Mouse (Mus musculus): ENCODE results near the gene Ccdc3.
A peak's percentile ranks its signal among the peaks of the same experiment; 100 is the strongest.

Ccdc3 gene

GRCm38 (mm10) chr2:5137500-5138286, at the start of gene Ccdc3:
TSS of gene Ccdc3 (plus strand) at chr2:5137776.
- peak; percentile 7 for DNase-seq (ENCODE audit: low spot score)

- DNase-seq (ENCODE audit: low spot score) = peak; percentile 58
Measured at GRCm38 (mm10) chr2:5090385-5090784, 47.2 kb upstream of the Ccdc3 start.

DNA sequence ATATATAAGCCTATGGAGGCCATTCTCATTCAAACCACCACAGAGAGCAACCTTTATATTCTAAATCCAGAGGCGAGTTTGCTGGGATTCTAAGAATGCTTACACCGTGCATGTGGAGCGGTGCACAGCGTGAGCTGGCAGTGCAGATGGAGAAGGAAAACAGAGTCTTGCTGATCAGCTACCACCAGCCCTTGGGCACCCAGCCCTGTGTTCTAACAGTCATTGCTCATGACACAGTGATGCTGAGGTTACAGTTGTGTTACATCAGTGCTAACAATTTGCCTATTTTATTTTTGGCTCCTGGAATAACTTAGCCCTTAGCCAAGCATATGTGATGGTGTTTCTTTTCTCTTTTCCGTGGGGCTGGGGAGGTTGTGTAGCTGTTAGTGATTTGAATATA, 42.7 kb upstream of the Ccdc3 start:
- no peak for DNase-seq (ENCODE audit: low spot score)

- no peak for DNase-seq (ENCODE audit: low spot score)
Measured at GRCm38 (mm10) chr2:5095316-5095715, 42.3 kb upstream of the Ccdc3 start.

GRCm38 (mm10) chr2:5097786-5098445, 39.7 kb upstream of the Ccdc3 start:
- no peak for DNase-seq (ENCODE audit: low spot score)

- DNase-seq (ENCODE audit: low spot score) = no peak
Measured at GRCm38 (mm10) chr2:5099176-5099575, 38.4 kb upstream of the Ccdc3 start.

GRCm38 (mm10) chr2:5101743-5102245, 35.8 kb upstream of the Ccdc3 start:
- no peak for DNase-seq (ENCODE audit: low spot score)

- DNase-seq (ENCODE audit: low spot score) = no peak
Measured at GRCm38 (mm10) chr2:5102891-5103290, 34.7 kb upstream of the Ccdc3 start.

GRCm38 (mm10) chr2:5112785-5113291, 24.7 kb upstream of the Ccdc3 start:
- no peak for DNase-seq (ENCODE audit: low spot score)

DNA sequence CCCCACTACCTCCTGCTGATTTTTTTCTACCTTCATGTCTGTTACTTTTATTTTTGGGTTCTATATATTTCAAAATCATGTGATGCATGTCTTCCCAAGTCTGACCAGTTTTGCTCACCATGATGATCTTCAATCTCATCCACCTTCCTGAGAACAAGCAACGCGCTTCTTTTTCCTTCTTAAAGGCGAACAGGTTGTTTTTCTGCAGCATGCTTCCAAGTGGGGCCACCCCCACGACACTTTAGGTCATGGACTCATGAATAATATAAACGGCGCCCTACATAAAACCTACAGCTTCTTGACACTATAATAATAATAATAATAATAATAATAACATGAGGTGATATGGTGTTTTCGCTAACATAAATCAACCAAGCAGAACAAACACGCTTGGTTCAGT, 23.2 kb upstream of the Ccdc3 start:
- no peak for DNase-seq (ENCODE audit: low spot score)

GRCm38 (mm10) chr2:5116856-5117532, 20.6 kb upstream of the Ccdc3 start:
- DNase-seq (ENCODE audit: low spot score) = no peak

GRCm38 (mm10) chr2:5125506-5125905, 12.1 kb upstream of the Ccdc3 start:
- DNase-seq (ENCODE audit: low spot score) = no peak

DNA sequence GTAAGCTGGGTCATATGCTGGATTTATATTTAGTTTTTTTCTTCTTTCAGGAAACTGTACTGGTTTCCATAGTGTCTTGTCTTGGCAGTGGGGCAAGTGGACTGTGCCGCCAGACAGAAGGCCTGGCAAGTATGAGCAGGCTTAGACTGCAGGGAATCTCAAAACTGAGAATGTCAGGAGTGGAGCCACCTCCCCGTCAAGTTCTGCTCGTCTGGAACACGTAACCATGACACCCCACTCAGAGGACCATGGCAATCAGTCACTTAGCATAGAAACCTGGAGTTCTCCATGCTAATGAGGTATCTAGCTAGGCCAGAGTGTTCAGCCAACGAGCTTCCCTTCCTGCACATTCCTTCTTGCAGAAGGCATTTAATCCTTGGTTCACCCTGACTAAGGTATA, 10.2 kb upstream of the Ccdc3 start:
- peak; percentile 19 for DNase-seq (ENCODE audit: low spot score)

DNA sequence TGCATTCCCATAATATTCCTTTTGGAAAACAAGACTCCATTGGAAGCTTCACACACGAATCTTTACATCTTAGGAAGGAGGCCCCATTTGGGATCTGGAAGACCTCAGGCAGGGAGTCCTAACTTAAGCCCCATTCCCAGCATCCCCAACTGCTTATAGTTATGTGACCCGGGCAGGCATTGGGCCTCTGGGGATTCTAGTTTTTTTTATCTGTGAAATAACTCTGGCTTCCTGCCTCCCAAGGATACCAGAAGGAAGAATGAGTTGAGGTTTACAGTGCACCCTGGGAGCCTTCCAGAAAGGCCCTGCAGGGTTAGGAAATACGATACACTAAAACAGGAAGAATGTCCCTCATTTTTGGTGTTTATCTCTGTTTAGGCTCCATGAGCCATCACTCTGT, 8.5 kb upstream of the Ccdc3 start:
- no peak for DNase-seq (ENCODE audit: low spot score)

GRCm38 (mm10) chr2:5132046-5132445, 5.5 kb upstream of the Ccdc3 start:
- no peak for DNase-seq (ENCODE audit: low spot score)

GRCm38 (mm10) chr2:5134959-5135743, 2.4 kb upstream of the Ccdc3 start:
- no peak for DNase-seq (ENCODE audit: low spot score)

GRCm38 (mm10) chr2:5139961-5140360, 2.4 kb downstream of the Ccdc3 start:
- DNase-seq (ENCODE audit: low spot score) = no peak

DNA sequence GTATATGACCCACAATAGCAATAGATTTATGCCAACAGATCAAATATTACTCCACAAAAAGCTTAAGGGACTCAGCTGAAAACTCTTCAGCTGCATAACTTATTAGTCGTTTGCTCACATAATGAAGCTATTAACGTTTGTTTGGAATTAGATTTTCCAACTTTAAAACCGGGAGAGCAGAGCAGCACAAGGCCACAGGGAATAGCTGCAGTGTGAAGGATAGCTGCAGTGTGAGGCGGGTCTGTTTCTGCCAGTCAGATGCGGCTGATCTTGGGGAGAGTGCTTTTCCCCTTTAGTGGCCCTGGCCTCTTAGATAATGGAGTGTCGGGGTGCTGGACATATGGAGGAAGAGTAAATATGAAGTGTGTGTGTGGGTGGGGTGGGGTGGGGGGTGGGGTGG, 6.9 kb downstream of the Ccdc3 start:
- DNase-seq (ENCODE audit: low spot score) = no peak

GRCm38 (mm10) chr2:5147907-5148306, 10.3 kb downstream of the Ccdc3 start:
- no peak for DNase-seq (ENCODE audit: low spot score)

- no peak for DNase-seq (ENCODE audit: low spot score)
Measured at GRCm38 (mm10) chr2:5154711-5155110, 17.1 kb downstream of the Ccdc3 start.

DNA sequence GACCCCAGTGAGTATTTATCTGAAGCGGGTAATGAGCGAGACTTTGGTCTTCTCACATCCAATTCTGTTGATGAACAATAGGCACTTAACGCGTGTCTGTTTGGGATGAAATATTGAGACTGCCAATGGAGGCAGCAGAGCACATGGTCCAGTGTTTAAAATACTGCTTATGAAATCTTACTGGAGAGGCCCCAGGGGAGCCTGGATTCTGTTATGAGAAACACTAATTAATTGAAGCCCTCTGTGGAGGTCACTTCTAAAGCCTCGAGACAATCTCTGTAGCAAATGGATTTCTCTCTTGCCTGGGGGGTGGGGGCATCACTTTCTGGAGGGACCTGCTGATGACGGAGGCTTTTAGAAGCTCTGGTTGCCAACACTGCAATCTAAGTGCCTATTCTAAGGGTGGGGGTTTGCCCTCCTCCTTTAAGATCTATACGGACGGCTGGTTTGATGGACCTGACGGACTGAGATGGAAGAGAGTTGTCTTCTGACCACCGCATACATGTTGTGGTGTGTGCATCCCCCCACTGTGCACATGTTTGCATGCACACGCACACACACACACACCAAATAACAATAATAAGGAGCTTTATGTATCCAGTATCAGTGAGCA, 22.8 kb downstream of the Ccdc3 start:
- DNase-seq (ENCODE audit: low spot score) = no peak
